Mouse (Mus musculus): ENCODE measurements around the gene Prpf8. TPM values are rescaled to one million over a fixed set of nuclear protein-coding genes. Genes with fewer than 3 reads are reported as not detected.

Gene Prpf8
- total and polyA plus RNA-seq, 3 experiments = 49.0 to 93.2 (median 84.4) TPM

GRCm38 (mm10) chr11:75460844-75461742 lies 25.5 kb upstream of the Prpf8 start, which contains the start of gene Tlcd2:
Gene Tlcd2 (plus strand): TSS chr11:75461715.
- under 1% methylated on average over 46 of the region's 46 CpGs for WGBS
- Histone ChIP-seq H3K9ac (ENCODE audit: low read depth, low read length) (peak within 1 kb of the TSS; percentile 82), H3K4me1 (ENCODE audit: control insufficient read depth, insufficient read depth, low read length) (peaks cover 20% of the 10 kb centered on the region), H3K27me3 (ENCODE audit: control insufficient read depth, insufficient read depth, low read length) (no peaks in the 10 kb centered on the region), H3K79me2 (replicated peaks; ENCODE audit: control insufficient read depth, insufficient read depth, low read length) (no peaks in the 10 kb centered on the region), H3K36me3 (ENCODE audit: control insufficient read depth, insufficient read depth, low read length) (peaks cover 26% of the 10 kb centered on the region), H3K4me3 (peak within 1 kb of the TSS; percentile 84), H3K27ac (peak within 1 kb of the TSS; percentile 97)
- intact Hi-C loops (cut with DNase I) = loop anchor here (2.0 to 5.0 kb wide), 3 partner anchors 50 to 629 kb away; partner anchors contain the start of genes Mnt and Rilp
- TF ChIP-seq CTCF (IDR thresholded peaks at IDR 0.05) = no peak
- peak; percentile 99 for TF ChIP-seq POLR2A (IDR thresholded peaks at IDR 0.05; ENCODE audit: insufficient read depth, low read depth, low read length)
- TF ChIP-seq EP300 (IDR thresholded peaks at IDR 0.05; ENCODE audit: insufficient read depth, low read depth, low read length) = peak; percentile 88
- DNase-seq = peak; percentile 97 to 100

- Histone ChIP-seq H3K27me3 (ENCODE audit: control insufficient read depth, insufficient read depth, low read length) (no peaks in the 10 kb centered on the region), H3K79me2 (replicated peaks; ENCODE audit: control insufficient read depth, insufficient read depth, low read length) (no peaks in the 10 kb centered on the region), H3K27ac (peak overlapping the region; percentile 97), H3K9ac (ENCODE audit: low read depth, low read length) (peak overlapping the region; percentile 82), H3K4me3 (peak overlapping the region; percentile 84), H3K36me3 (ENCODE audit: control insufficient read depth, insufficient read depth, low read length) (peaks cover 27% of the 10 kb centered on the region), H3K4me1 (ENCODE audit: control insufficient read depth, insufficient read depth, low read length) (peaks cover 20% of the 10 kb centered on the region)
- intact Hi-C loops (cut with DNase I) = loop anchor here (2.0 to 5.0 kb wide), 3 partner anchors 49 to 629 kb away; partner anchors contain the start of genes Mnt and Rilp
- DNase-seq = no peak
- under 1% methylated on average over 30 of the region's 30 CpGs for WGBS
- TF ChIP-seq EP300 (IDR thresholded peaks at IDR 0.05; ENCODE audit: insufficient read depth, low read depth, low read length) (peak; percentile 20; the same call in 1 of the 2 replicates), POLR2A (IDR thresholded peaks at IDR 0.05; ENCODE audit: insufficient read depth, low read depth, low read length) (no peak; the same call in 1 of the 2 replicates)
Measured at GRCm38 (mm10) chr11:75461743-75462252, 24.8 kb upstream of the Prpf8 start.

- Histone ChIP-seq H3K27ac (peak overlapping the region; percentile 97), H3K36me3 (ENCODE audit: control insufficient read depth, insufficient read depth, low read length) (peaks cover 28% of the 10 kb centered on the region), H3K9ac (ENCODE audit: low read depth, low read length) (peak overlapping the region; percentile 82), H3K4me3 (peak overlapping the region; percentile 84), H3K4me1 (ENCODE audit: control insufficient read depth, insufficient read depth, low read length) (peaks cover 20% of the 10 kb centered on the region), H3K27me3 (ENCODE audit: control insufficient read depth, insufficient read depth, low read length) (no peaks in the 10 kb centered on the region), H3K79me2 (replicated peaks; ENCODE audit: control insufficient read depth, insufficient read depth, low read length) (no peaks in the 10 kb centered on the region)
- peak; percentile 89 to 93 for DNase-seq
- TF ChIP-seq CTCF (IDR thresholded peaks at IDR 0.05) (no peak), EP300 (IDR thresholded peaks at IDR 0.05; ENCODE audit: insufficient read depth, low read depth, low read length) (no peak), POLR2A (IDR thresholded peaks at IDR 0.05; ENCODE audit: insufficient read depth, low read depth, low read length) (no peak)
- 3% methylated on average over 16 of the region's 16 CpGs for WGBS
- intact Hi-C loops (cut with DNase I) = loop anchor here (5.0 kb wide), 2 partner anchors 110 to 630 kb away; partner anchors contain the start of gene Mnt
Measured at GRCm38 (mm10) chr11:75462253-75462783, 24.3 kb upstream of the Prpf8 start.

- intact Hi-C loops (cut with DNase I) = loop anchor here (5.0 kb wide), 2 partner anchors 109 to 631 kb away; partner anchors contain the start of gene Mnt
- H3K36me3 ChIP-seq (ENCODE audit: control insufficient read depth, insufficient read depth, low read length) = peaks cover 28% of the 10 kb centered on the region
- TF ChIP-seq POLR2A (IDR thresholded peaks at IDR 0.05; ENCODE audit: insufficient read depth, low read depth, low read length) (peak; percentile 63), CTCF (IDR thresholded peaks at IDR 0.05) (no peak), EP300 (IDR thresholded peaks at IDR 0.05; ENCODE audit: insufficient read depth, low read depth, low read length) (peak; percentile 93)
- DNase-seq = peak; percentile 89 to 93
- H3K79me2 ChIP-seq (replicated peaks; ENCODE audit: control insufficient read depth, insufficient read depth, low read length) = no peaks in the 10 kb centered on the region
- peaks cover 22% of the 10 kb centered on the region for H3K4me1 ChIP-seq (ENCODE audit: control insufficient read depth, insufficient read depth, low read length)
- 3% methylated on average over 9 of the region's 9 CpGs for WGBS
- no peaks in the 10 kb centered on the region for H3K27me3 ChIP-seq (ENCODE audit: control insufficient read depth, insufficient read depth, low read length)
- no peak overlapping the region; the same call in 1 of the 2 replicates for H3K9ac ChIP-seq (ENCODE audit: low read depth, low read length)
- peak overlapping the region; percentile 97 for H3K27ac ChIP-seq
- H3K4me3 ChIP-seq = peak overlapping the region; percentile 84
Measured at GRCm38 (mm10) chr11:75462865-75463336, 23.7 kb upstream of the Prpf8 start.

GRCm38 (mm10) chr11:75463624-75464023 lies 23.0 kb upstream of the Prpf8 start:
- Histone ChIP-seq H3K4me3 (peak overlapping the region; percentile 33), H3K27ac (peak overlapping the region; percentile 97), H3K9ac (ENCODE audit: low read depth, low read length) (peak overlapping the region; percentile 10; the same call in 1 of the 2 replicates), H3K79me2 (replicated peaks; ENCODE audit: control insufficient read depth, insufficient read depth, low read length) (no peaks in the 10 kb centered on the region), H3K36me3 (ENCODE audit: control insufficient read depth, insufficient read depth, low read length) (peaks cover 28% of the 10 kb centered on the region), H3K4me1 (ENCODE audit: control insufficient read depth, insufficient read depth, low read length) (peaks cover 20% of the 10 kb centered on the region), H3K27me3 (ENCODE audit: control insufficient read depth, insufficient read depth, low read length) (no peaks in the 10 kb centered on the region)
- 48% methylated on average over 4 of the region's 4 CpGs for WGBS
- DNase-seq = peak in 1 of 2 experiments; percentile 24
- TF ChIP-seq POLR2A (IDR thresholded peaks at IDR 0.05; ENCODE audit: insufficient read depth, low read depth, low read length) = no peak
- TF ChIP-seq EP300 (IDR thresholded peaks at IDR 0.05; ENCODE audit: insufficient read depth, low read depth, low read length) = no peak
- TF ChIP-seq CTCF (IDR thresholded peaks at IDR 0.05) = no peak
- intact Hi-C loops (cut with DNase I) = loop anchor here (5.0 kb wide), 2 partner anchors 109 to 631 kb away; partner anchors contain the start of gene Mnt
